Mouse (Mus musculus) MEL (cell line): Measurements from ENCODE around the gene Speg. TPM values are rescaled to one million over a fixed set of nuclear protein-coding genes. Genes with fewer than 3 reads are reported as not detected.

Source experiments
- DNase-seq: peaks from one replicate; pipeline ENCODE4 v3.0.0; 2011; ENCODE audit warnings: low read depth, low spot score
- H3K27ac ChIP-seq: 2 replicates; pipeline ENCODE4 v1.5.1; 2012; ENCODE audit warnings: low read depth, mild to moderate bottlenecking, control low read depth, low read length, moderate library complexity; ENCODE audit not compliant: control insufficient read depth
- H3K27me3 ChIP-seq, 2 experiments: fragments of 150-350 bp in 1 of 2; sonication (generic) in 1 of 2; 2 replicates each; pipeline ENCODE4 v1.6.1; 2012; ENCODE audit warnings: low read length in 2 of 2, mild to moderate bottlenecking in 2 of 2, improper control_type of control experiment in 1 of 2, moderate library complexity in 1 of 2; ENCODE audit not compliant: insufficient read depth in 2 of 2, control insufficient read depth in 1 of 2
- H3K36me3 ChIP-seq, 2 experiments: 2 replicates each; pipeline ENCODE4 v1.6.1; 2012 to 2014; ENCODE audit warnings: low read length in 2 of 2, improper control_type of control experiment in 1 of 2, inconsistent platforms in 1 of 2, mild to moderate bottlenecking in 1 of 2; ENCODE audit not compliant: insufficient read depth in 2 of 2, control insufficient read depth in 1 of 2
- H3K4me1 ChIP-seq, 2 experiments: fragments of 150-350 bp in 1 of 2; sonication (generic) in 1 of 2; 2 replicates each; pipeline ENCODE4 v1.6.1; 2012; ENCODE audit warnings: low read length in 2 of 2, improper control_type of control experiment in 1 of 2, mild to moderate bottlenecking in 1 of 2; ENCODE audit not compliant: insufficient read depth in 2 of 2, control insufficient read depth in 1 of 2
- H3K4me3 ChIP-seq, 2 experiments: fragments of 150-350 bp in 1 of 2; sonication (generic) in 1 of 2; 2 replicates each; pipeline ENCODE4 v1.5.1; 2012; ENCODE audit warnings: low read depth in 2 of 2, low read length in 2 of 2, mild to moderate bottlenecking in 2 of 2, moderate library complexity in 2 of 2, control low read depth in 1 of 2, improper control_type of control experiment in 1 of 2; ENCODE audit not compliant: control insufficient read depth in 1 of 2, insufficient read depth in 1 of 2
- H3K79me2 ChIP-seq: 2 replicates; pipeline ENCODE4 v1.6.1; 2012; ENCODE audit warnings: mild to moderate bottlenecking, low read length, moderate library complexity; ENCODE audit not compliant: control insufficient read depth, poor library complexity, insufficient read depth
- H3K9ac ChIP-seq: 2 replicates; pipeline ENCODE4 v1.6.1; 2012; ENCODE audit warnings: low read depth, mild to moderate bottlenecking, control low read depth, low read length, moderate library complexity; ENCODE audit not compliant: control insufficient read depth, poor library complexity, severe bottlenecking
- H3K9me3 ChIP-seq: fragments of 150-350 bp; sonication (generic); replicated peaks from 2 replicates; pipeline ENCODE4 v1.6.1; 2012; ENCODE audit warnings: mild to moderate bottlenecking, low read length, improper control_type of control experiment, moderate library complexity; ENCODE audit not compliant: insufficient read depth
- BHLHE40 ChIP-seq: IDR thresholded peaks from 2 replicates; pipeline ENCODE4 v1.6.1; 2012; ENCODE audit warnings: low read depth, mild to moderate bottlenecking, inconsistent platforms, low read length, improper control_type of control experiment, borderline replicate concordance
- CHD1 ChIP-seq: IDR thresholded peaks from 2 replicates; pipeline ENCODE4 v1.6.1; 2012; ENCODE audit warnings: low read depth, mild to moderate bottlenecking, inconsistent platforms, low read length, improper control_type of control experiment
- CHD2 ChIP-seq: IDR thresholded peaks from 2 replicates; pipeline ENCODE4 v1.6.1; 2011; ENCODE audit warnings: low read length, improper control_type of control experiment
- CTCF ChIP-seq, 3 experiments: IDR thresholded peaks in 2 of 3; conservative IDR thresholded peaks in 1 of 3; 2 replicates each; pipeline ENCODE4 v1.5.1; 2011 to 2012; ENCODE audit warnings: low read length in 3 of 3, low read depth in 2 of 3, mild to moderate bottlenecking in 2 of 3, improper control_type of control experiment in 1 of 3, inconsistent platforms in 1 of 3, mixed read lengths in 1 of 3, moderate library complexity in 1 of 3; ENCODE audit not compliant: control insufficient read depth in 1 of 3, insufficient read depth in 1 of 3, poor library complexity in 1 of 3, severe bottlenecking in 1 of 3
- EP300 ChIP-seq, 2 experiments: IDR thresholded peaks; 2 replicates each; pipeline ENCODE4 v1.6.1; 2011; ENCODE audit warnings: improper control_type of control experiment in 2 of 2, low read length in 2 of 2, low read depth in 1 of 2, mild to moderate bottlenecking in 1 of 2
- ETS1 ChIP-seq: IDR thresholded peaks from 2 replicates; pipeline ENCODE4 v1.6.1; 2012; ENCODE audit warnings: low read depth, mild to moderate bottlenecking, inconsistent platforms, low read length, improper control_type of control experiment, moderate library complexity
- GABPA ChIP-seq: IDR thresholded peaks from 2 replicates; pipeline ENCODE4 v1.6.1; 2012; ENCODE audit warnings: low read depth, mild to moderate bottlenecking, inconsistent platforms, low read length, improper control_type of control experiment, moderate library complexity
- HCFC1 ChIP-seq: IDR thresholded peaks from 2 replicates; pipeline ENCODE4 v1.6.1; 2012; ENCODE audit warnings: low read depth, mild to moderate bottlenecking, inconsistent platforms, low read length, improper control_type of control experiment, moderate library complexity
- JUND ChIP-seq: IDR thresholded peaks from 2 replicates; pipeline ENCODE4 v1.6.1; 2011; ENCODE audit warnings: low read depth, mild to moderate bottlenecking, improper control_type of control experiment, low read length
- MAFK ChIP-seq: IDR thresholded peaks from 2 replicates; pipeline ENCODE4 v1.6.1; 2011; ENCODE audit warnings: low read depth, mild to moderate bottlenecking, low read length, improper control_type of control experiment, borderline replicate concordance
- MAX ChIP-seq: IDR thresholded peaks from 2 replicates; pipeline ENCODE4 v1.6.1; 2011; ENCODE audit warnings: low read length, improper control_type of control experiment
- MAZ ChIP-seq: IDR thresholded peaks from 2 replicates; pipeline ENCODE4 v1.6.1; 2012; ENCODE audit warnings: low read depth, mild to moderate bottlenecking, inconsistent platforms, low read length, improper control_type of control experiment
- MXI1 ChIP-seq: IDR thresholded peaks from 2 replicates; pipeline ENCODE4 v1.6.1; 2011; ENCODE audit warnings: mild to moderate bottlenecking, low read depth, low read length, improper control_type of control experiment
- MYC ChIP-seq: IDR thresholded peaks from 2 replicates; pipeline ENCODE4 v1.6.1; 2011; ENCODE audit warnings: low read depth, mild to moderate bottlenecking, low read length, improper control_type of control experiment, moderate library complexity
- NELFE ChIP-seq: IDR thresholded peaks from 2 replicates; pipeline ENCODE4 v1.6.1; 2011; ENCODE audit warnings: low read depth, low read length, improper control_type of control experiment
- POLR2AphosphoS2 ChIP-seq: IDR thresholded peaks from 2 replicates; pipeline ENCODE4 v1.6.1; 2011; ENCODE audit warnings: low read length, improper control_type of control experiment
- POLR2AphosphoS5 ChIP-seq: IDR thresholded peaks from 2 replicates; pipeline ENCODE4 v1.6.1; 2012; ENCODE audit warnings: low read depth, borderline replicate concordance, mild to moderate bottlenecking, inconsistent platforms, low read length, moderate library complexity, mixed read lengths
- RAD21 ChIP-seq: IDR thresholded peaks from 2 replicates; pipeline ENCODE4 v1.6.1; 2011; ENCODE audit warnings: mild to moderate bottlenecking, low read depth, low read length, improper control_type of control experiment
- RCOR1 ChIP-seq: IDR thresholded peaks from 2 replicates; pipeline ENCODE4 v1.6.1; 2012; ENCODE audit warnings: low read depth, mild to moderate bottlenecking, inconsistent platforms, low read length, improper control_type of control experiment
- SIN3A ChIP-seq: IDR thresholded peaks from 2 replicates; pipeline ENCODE4 v1.6.1; 2012; ENCODE audit warnings: low read length, improper control_type of control experiment, inconsistent platforms
- SMC3 ChIP-seq: IDR thresholded peaks from 2 replicates; pipeline ENCODE4 v1.6.1; 2011; ENCODE audit warnings: low read depth, low read length, improper control_type of control experiment
- TAL1 ChIP-seq: IDR thresholded peaks from 2 replicates; pipeline ENCODE4 v1.6.1; 2012; ENCODE audit warnings: mild to moderate bottlenecking, inconsistent platforms, low read length, moderate library complexity, mixed read lengths
- TBP ChIP-seq: IDR thresholded peaks from 2 replicates; pipeline ENCODE4 v1.8.0; 2011; ENCODE audit warnings: low read depth, low read length, improper control_type of control experiment
- UBTF ChIP-seq: IDR thresholded peaks from 2 replicates; pipeline ENCODE4 v1.6.1; 2012; ENCODE audit warnings: low read depth, mild to moderate bottlenecking, inconsistent platforms, low read length, improper control_type of control experiment, moderate library complexity, borderline replicate concordance; ENCODE audit not compliant: insufficient read depth
- ZKSCAN1 ChIP-seq: IDR thresholded peaks from 2 replicates; pipeline ENCODE4 v1.6.1; 2012; ENCODE audit warnings: low read depth, mild to moderate bottlenecking, inconsistent platforms, low read length, improper control_type of control experiment, moderate library complexity
- ZNF384 ChIP-seq: IDR thresholded peaks from 2 replicates; pipeline ENCODE4 v1.6.1; 2012; ENCODE audit warnings: low read depth, mild to moderate bottlenecking, inconsistent platforms, low read length, improper control_type of control experiment
- polyA plus RNA-seq, 2 experiments: library from polyadenylated mRNA; stranded (reverse) in 1 of 2; unstranded in 1 of 2; fragments of >175 nt in 1 of 2; fragments of >200 nt in 1 of 2; gene quantifications; 2 replicates each; pipeline versions ENCODE4 v1.2.1 to v1.2.4; 2012; ENCODE audit warnings: low replicate concordance in 2 of 2, low read depth in 1 of 2; ENCODE audit not compliant: insufficient read length in 2 of 2, insufficient read depth in 1 of 2, missing spikeins in 1 of 2
- total RNA-seq: library from RNA; depleted of rRNA; stranded (reverse); fragments of 300-350 nt; gene quantifications from 2 replicates; pipeline ENCODE4 v1.2.3, GENCODE M21; 2012

The Speg gene
- total and polyA plus RNA-seq, 3 experiments: 1.7 to 9.5 TPM; not detected in 1

DNA sequence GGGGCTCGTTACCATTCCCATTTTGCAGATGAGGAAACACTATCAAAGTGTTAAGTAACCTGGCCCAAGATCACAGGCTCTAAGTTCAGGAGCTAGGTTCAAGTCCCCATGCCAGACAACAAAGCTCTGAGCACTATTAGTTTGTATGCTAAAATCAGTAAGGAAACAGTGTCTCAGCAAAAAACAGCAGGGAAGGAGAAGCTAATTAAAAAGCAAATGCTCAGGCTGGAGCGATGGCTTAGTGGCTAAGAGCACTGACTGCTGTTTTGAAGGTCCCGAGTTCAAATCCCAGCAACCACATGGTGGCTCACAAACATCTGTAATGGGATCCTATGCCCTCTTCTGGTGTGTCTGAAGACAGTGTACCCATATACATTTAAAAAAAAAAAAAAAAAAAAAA, 37.1 kb downstream of the Speg start:
- no peaks in the 10 kb centered on the region for H3K36me3 ChIP-seq

DNA sequence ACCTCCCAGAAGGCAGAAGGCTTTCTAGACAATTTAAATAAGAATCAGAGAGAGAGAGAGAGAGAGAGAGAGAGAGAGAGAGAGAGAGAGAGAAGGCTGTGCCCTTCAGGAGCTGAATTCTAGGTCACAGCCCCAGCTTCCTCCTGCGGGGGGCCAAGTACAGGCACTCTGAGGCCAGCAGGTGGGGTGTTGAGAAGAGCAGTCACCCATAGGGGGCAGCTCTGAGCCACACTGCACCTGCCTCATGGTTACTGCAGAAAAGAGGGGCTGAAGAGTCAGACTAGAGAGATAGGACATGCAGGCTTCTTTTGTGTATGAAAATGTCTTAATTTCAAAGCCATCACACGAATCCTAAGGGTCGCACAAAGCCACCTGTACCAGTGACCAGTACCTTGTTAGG, 38.7 kb downstream of the Speg start:
- H3K4me1 ChIP-seq: no peaks in the 10 kb centered on the region
- H3K9me3 ChIP-seq: no peaks in the 10 kb centered on the region
- H3K4me3 ChIP-seq: no peak overlapping the region
- H3K27ac ChIP-seq: no peak overlapping the region
- TF ChIP-seq JUND: peak; percentile 22; the same call in 1 of the 2 replicates
- peak; percentile 76 to 92 (median 82) for TF ChIP-seq CTCF (IDR thresholded peaks at IDR 0.05 in 2 of 3, conservative IDR thresholded peaks at IDR 0.05 in 1 of 3; ENCODE audit: control insufficient read depth in 1 of 3, insufficient read depth in 1 of 3, low read depth in 2 of 3, low read length in 3 of 3, poor library complexity in 1 of 3, severe bottlenecking in 1 of 3)
- TF ChIP-seq TAL1: no peak
- TF ChIP-seq RAD21: peak; percentile 49
- 0 out of 2 replicates have a peak, but pooled peaks have one; percentile 15 for TF ChIP-seq MYC
- peak; percentile 66 for TF ChIP-seq SMC3
- no peaks in the 10 kb centered on the region for H3K79me2 ChIP-seq
- no peaks in the 10 kb centered on the region for H3K27me3 ChIP-seq
- DNase-seq: peak; percentile 70
- no peak overlapping the region for H3K9ac ChIP-seq
- no peaks in the 10 kb centered on the region for H3K36me3 ChIP-seq

More for the DNA sequence above, 37.1 kb downstream of the Speg start:
- H3K79me2 ChIP-seq: no peaks in the 10 kb centered on the region
- H3K27me3 ChIP-seq: no peaks in the 10 kb centered on the region
- no peak overlapping the region for H3K27ac ChIP-seq
- TF ChIP-seq TBP (peak; percentile 90), ZNF384 (0 out of 2 replicates have a peak, but pooled peaks have one; percentile 45), NELFE (no peak)
- TF ChIP-seq, all 39 proteins: peak for 2
- Histone ChIP-seq H3K9me3 (no peaks in the 10 kb centered on the region), H3K9ac (no peak overlapping the region), H3K4me3 (no peak overlapping the region), H3K4me1 (no peaks in the 10 kb centered on the region)
- no peak for DNase-seq

DNA sequence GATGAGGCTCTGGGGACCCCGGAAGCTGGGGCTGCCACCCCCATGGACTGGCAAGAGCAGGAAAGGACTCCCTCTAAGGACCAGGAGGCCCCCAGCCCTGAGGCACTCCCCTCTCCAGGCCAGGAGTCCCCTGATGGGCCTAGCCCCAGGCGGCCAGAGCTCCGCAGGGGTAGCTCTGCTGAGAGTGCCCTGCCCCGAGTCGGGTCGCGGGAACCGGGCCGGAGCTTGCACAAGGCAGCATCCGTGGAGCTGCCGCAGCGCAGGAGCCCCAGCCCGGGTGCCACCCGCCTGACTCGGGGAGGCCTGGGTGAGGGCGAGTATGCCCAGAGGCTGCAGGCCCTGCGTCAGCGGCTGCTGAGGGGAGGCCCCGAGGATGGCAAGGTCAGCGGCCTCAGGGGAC, 46.7 kb downstream of the Speg start:
- TF ChIP-seq SIN3A (no peak), GABPA (no peak), UBTF (no peak), CHD2 (no peak), MYC (no peak), POLR2AphosphoS2 (no peak), MAZ (no peak), TBP (no peak), ZKSCAN1 (no peak), BHLHE40 (no peak), MXI1 (no peak), MAFK (no peak), POLR2AphosphoS5 (no peak), EP300 (IDR thresholded peaks at IDR 0.05; ENCODE audit: low read depth in 1 of 2, low read length in 2 of 2) (no peak), HCFC1 (no peak), CHD1 (no peak), MAX (no peak), ZNF384 (no peak), ETS1 (no peak), RCOR1 (no peak)
- no peaks in the 10 kb centered on the region for H3K27me3 ChIP-seq

More for the DNA sequence above, 46.7 kb downstream of the Speg start:
- DNase-seq: no peak
- Histone ChIP-seq H3K27ac (no peak overlapping the region), H3K9ac (no peak overlapping the region), H3K79me2 (no peaks in the 10 kb centered on the region), H3K9me3 (no peaks in the 10 kb centered on the region), H3K36me3 (no peaks in the 10 kb centered on the region), H3K4me3 (no peak overlapping the region), H3K4me1 (0 out of 4 replicates have a peak, but pooled peaks cover 0 to 2% of the 10 kb centered on the region in 2 experiments)
